Mouse (Mus musculus) embryonic facial prominence, embryonic 14.5 days (tissue): ENCODE measurements around the gene Zfp646. TPM values are rescaled to one million over a fixed set of nuclear protein-coding genes. Genes with fewer than 3 reads are reported as not detected.
"Not testable (repeated sequence)": the region's sequence is repeated elsewhere in the genome, so short reads cannot be mapped to it uniquely, and the experiment has no call there.

Source experiments
- ATAC-seq: fragments of 200-750 bp; cut with Nextera tagmentation; 2 replicates; pipeline ENCODE4 v1.8.0; 2017; ENCODE audit warnings: low read depth, moderate number of reproducible peaks, moderate TSS enrichment
- DNase-seq: peaks from one replicate; pipeline ENCODE4 v3.0.0-alpha.2; 2015; ENCODE audit warnings: low spot score
- H3K27ac ChIP-seq: fragments of 300-500 bp; sonication (generic); replicated peaks from 2 replicates; pipeline ENCODE4 v1.5.1; 2014; ENCODE audit warnings: low read depth, mild to moderate bottlenecking, low read length, moderate library complexity
- H3K27me3 ChIP-seq: fragments of 300-500 bp; sonication (generic); replicated peaks from 2 replicates; pipeline ENCODE4 v1.6.1; 2014; ENCODE audit warnings: low read length; ENCODE audit not compliant: control insufficient read depth, insufficient read depth
- H3K36me3 ChIP-seq: fragments of 300-500 bp; sonication (generic); 2 replicates; pipeline ENCODE4 v1.6.1; 2014; ENCODE audit warnings: low read length, mixed read lengths; ENCODE audit not compliant: control insufficient read depth, insufficient read depth
- H3K4me1 ChIP-seq: fragments of 300-500 bp; sonication (generic); 2 replicates; pipeline ENCODE4 v1.6.1; 2014; ENCODE audit warnings: antibody characterized with exemption, low read length; ENCODE audit not compliant: control insufficient read depth, insufficient read depth
- H3K4me2 ChIP-seq: fragments of 300-500 bp; sonication (generic); 2 replicates; pipeline ENCODE4 v1.6.1; 2014; ENCODE audit warnings: low read depth, mild to moderate bottlenecking, low read length, moderate library complexity, mixed read lengths
- H3K4me3 ChIP-seq: fragments of 300-500 bp; sonication (generic); 2 replicates; pipeline ENCODE4 v1.5.1; 2014; ENCODE audit warnings: low read depth, mild to moderate bottlenecking, low read length
- H3K9ac ChIP-seq: fragments of 300-500 bp; sonication (generic); 2 replicates; pipeline ENCODE4 v1.6.1; 2014; ENCODE audit warnings: low read depth, mild to moderate bottlenecking, low read length, moderate library complexity, mixed read lengths
- H3K9me3 ChIP-seq: fragments of 300-500 bp; sonication (generic); 2 replicates; pipeline ENCODE4 v1.6.1; 2016; ENCODE audit warnings: low read length; ENCODE audit not compliant: control insufficient read depth
- WGBS: fragments of 180-500 bp; shearing (Covaris S2); extraction: QIAGEN DNeasy Blood & Tissue Kit; methylation state at CpG from one replicate; pipeline ENCODE4 v1.1.7; 2014; 5-methylcytosine and 5-hydroxymethylcytosine counted together
- polyA plus RNA-seq: library from polyadenylated mRNA; unstranded; fragments of >200 nt; fragmentation: Nextera tagmentation; extraction: Ambion mirVana; gene quantifications from 2 replicates; pipeline ENCODE4 v1.2.1, GENCODE M21; 2014

Zfp646 gene
- 13.3 and 14.0 TPM in 2 replicates for polyA plus RNA-seq

DNA sequence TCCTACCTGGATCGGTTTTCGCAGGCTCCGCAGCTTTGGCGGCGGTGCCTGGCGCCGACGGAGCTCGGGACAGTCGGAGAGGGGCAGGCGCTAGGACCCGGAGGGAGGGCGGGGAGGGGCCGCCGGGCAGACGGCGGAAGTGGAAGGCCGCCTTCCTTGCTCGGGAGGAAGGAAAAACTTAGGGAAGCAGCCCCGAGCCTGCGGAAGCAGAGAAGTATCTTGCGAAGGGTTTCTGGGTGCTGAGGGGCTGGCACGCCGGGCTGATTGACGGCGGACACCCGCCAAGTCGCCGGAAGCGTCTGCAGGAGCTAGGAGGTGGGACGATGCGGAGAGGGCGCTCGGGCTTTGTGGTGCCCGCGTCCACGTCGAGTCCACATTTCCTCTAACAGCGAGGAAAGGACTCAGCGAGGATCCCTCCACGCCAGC is at the start of gene Zfp646:
Zfp646 (plus strand) TSS at position 181 of the 426 bp plus-strand sequence.
- DNase-seq (peak; percentile 95), ATAC-seq (peak; percentile 93)
- peak within 1 kb of the TSS; percentile 99 for H3K27ac ChIP-seq
- H3K27me3 ChIP-seq: no peaks in the 10 kb centered on the region
- peak within 1 kb of the TSS; percentile 90 for H3K4me2 ChIP-seq
- no peaks in the 10 kb centered on the region for H3K9me3 ChIP-seq
- peak within 1 kb of the TSS; percentile 97 for H3K9ac ChIP-seq
- peaks cover 15% of the 10 kb centered on the region for H3K4me1 ChIP-seq
- H3K36me3 ChIP-seq: peaks cover 49% of the 10 kb centered on the region
- 0% methylated on average over 21 of the region's 41 CpGs for WGBS
- peak within 1 kb of the TSS; percentile 98 for H3K4me3 ChIP-seq

DNA sequence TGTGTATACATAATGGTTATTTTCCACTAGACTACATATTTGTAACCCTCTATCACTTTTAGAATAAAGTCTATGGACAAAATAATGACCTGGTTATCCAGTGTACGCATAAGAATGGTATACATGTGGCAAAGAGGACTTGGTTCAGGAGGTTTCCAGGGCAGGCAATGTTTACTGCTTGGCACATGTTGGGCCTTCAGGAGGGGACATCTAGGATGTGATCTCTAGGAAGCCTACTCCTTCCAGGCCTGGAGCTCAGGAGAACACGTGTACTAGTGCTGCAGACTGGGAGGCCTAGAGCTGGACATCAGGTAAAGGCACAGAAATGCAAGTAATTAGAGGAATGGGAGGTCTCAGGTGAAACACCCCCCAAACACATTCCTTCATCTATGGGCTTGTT is 40.5 kb upstream of the Zfp646 start:
- Histone ChIP-seq H3K9me3 (no peaks in the 10 kb centered on the region), H3K9ac (no peak overlapping the region), H3K36me3 (no peaks in the 10 kb centered on the region), H3K27ac (no peak overlapping the region), H3K4me3 (no peak overlapping the region), H3K27me3 (no peaks in the 10 kb centered on the region), H3K4me1 (no peaks in the 10 kb centered on the region), H3K4me2 (no peak overlapping the region)
- WGBS: 74% methylated on average over 2 of the region's 2 CpGs
- DNase-seq (no peak), ATAC-seq (no peak)

DNA sequence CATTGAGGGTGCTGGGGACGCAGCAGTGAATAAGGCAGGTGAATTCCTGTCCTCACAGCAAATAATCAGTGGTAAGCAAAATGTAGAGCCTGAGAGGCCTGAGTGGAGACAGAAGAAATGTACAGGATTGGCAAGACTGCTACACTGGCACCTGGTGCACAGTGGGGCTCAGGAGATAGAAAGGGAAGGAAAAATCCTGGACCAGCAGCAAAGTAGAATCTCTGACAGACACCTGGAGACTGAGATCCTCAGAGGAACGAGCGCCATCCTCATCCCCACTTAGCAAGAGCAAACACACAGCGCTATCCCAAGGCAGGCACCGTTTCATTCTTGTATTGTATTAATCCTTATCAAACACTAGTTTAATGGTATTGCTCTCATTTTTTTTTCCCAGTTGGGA is 38.5 kb upstream of the Zfp646 start:
- ATAC-seq (no peak), DNase-seq (no peak)
- Histone ChIP-seq H3K27me3 (no peaks in the 10 kb centered on the region), H3K4me3 (no peak overlapping the region), H3K36me3 (no peaks in the 10 kb centered on the region), H3K4me2 (no peak overlapping the region), H3K27ac (no peak overlapping the region), H3K9ac (no peak overlapping the region), H3K4me1 (no peaks in the 10 kb centered on the region), H3K9me3 (no peaks in the 10 kb centered on the region)
- 90% methylated on average over 5 of the region's 5 CpGs for WGBS

DNA sequence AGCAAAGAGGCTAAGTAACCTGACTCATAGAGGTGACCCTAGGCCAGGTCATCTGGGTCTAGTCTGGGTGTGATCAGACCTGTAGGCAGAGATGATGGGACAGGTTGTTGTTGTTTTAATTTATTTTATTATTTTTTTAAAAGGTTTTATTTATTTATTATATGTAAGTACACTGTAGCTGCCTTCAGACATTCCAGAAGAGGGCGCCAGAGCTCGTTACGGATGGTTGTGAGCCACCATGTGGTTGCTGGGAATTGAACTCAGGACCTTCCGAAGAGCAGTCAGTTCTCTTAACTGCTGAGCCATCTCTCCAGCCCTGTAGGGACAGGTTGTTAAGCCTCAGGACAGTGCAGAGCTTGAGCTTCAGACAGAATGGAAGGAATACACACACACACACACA is 38.1 kb upstream of the Zfp646 start:
- not testable (repeated sequence) for H3K27ac ChIP-seq, H3K4me3 ChIP-seq, H3K27me3 ChIP-seq, H3K4me1 ChIP-seq, H3K36me3 ChIP-seq, H3K9ac ChIP-seq, H3K4me2 ChIP-seq, H3K9me3 ChIP-seq, DNase-seq, ATAC-seq
- WGBS: 80% methylated on average over 4 of the region's 4 CpGs

DNA sequence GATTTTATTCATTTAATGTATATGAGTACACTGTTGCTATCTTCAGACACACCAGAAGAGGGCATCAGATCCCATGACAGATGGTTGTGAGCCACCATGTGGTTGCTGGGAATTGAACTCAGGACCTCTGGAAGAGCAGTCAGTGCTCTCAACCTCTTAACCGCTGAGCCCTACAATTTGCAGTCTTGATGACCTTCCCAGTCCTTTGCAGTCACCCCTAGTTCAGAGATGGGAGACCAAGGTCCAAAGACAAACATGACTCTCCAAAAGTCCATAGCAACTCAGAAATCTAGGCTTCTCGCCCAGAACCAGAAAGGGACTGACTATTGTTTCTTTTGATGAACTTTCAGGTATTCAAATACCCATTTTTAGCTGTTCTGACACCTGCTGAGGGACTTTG is 36.0 kb upstream of the Zfp646 start:
- not testable (repeated sequence) for H3K4me3 ChIP-seq, DNase-seq, H3K27ac ChIP-seq, H3K4me1 ChIP-seq, H3K9ac ChIP-seq, H3K9me3 ChIP-seq, H3K27me3 ChIP-seq, ATAC-seq
- Histone ChIP-seq H3K36me3 (peaks cover 13% of the 10 kb centered on the region), H3K4me2 (peak overlapping the region; percentile 95; the same call in 1 of the 2 replicates)
- WGBS: 79% methylated on average over 2 of the region's 2 CpGs

DNA sequence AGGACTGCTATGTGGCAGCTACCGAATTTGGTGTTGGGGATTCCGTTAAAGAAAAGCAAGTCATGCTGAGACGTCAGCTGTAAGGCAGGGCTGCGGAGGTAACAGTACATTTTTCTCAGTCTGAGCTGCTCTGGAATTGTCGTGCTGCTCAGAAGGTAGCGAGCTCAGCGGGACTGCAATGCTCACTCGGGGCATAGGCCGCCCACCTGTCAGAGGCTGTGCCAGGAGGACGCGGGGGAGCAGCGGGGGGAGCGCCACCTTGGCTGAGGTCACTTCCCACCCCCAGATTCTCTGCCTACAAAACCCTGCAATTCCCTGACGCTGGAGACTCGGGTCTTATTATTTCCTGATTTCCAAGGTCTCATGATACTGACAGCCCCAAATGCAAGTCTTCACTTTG is 35.1 kb upstream of the Zfp646 start:
- H3K4me2 ChIP-seq: peak overlapping the region; percentile 95
- H3K27ac ChIP-seq: peak overlapping the region; percentile 96
- 5% methylated on average over 8 of the region's 15 CpGs for WGBS
- peaks cover 14% of the 10 kb centered on the region for H3K36me3 ChIP-seq
- DNase-seq (peak; percentile 20), ATAC-seq (peak; percentile 13)
- H3K4me1 ChIP-seq: no peaks in the 10 kb centered on the region
- peak overlapping the region; percentile 70 for H3K4me3 ChIP-seq
- peak overlapping the region; percentile 67 for H3K9ac ChIP-seq
- no peaks in the 10 kb centered on the region for H3K27me3 ChIP-seq
- H3K9me3 ChIP-seq: no peaks in the 10 kb centered on the region

DNA sequence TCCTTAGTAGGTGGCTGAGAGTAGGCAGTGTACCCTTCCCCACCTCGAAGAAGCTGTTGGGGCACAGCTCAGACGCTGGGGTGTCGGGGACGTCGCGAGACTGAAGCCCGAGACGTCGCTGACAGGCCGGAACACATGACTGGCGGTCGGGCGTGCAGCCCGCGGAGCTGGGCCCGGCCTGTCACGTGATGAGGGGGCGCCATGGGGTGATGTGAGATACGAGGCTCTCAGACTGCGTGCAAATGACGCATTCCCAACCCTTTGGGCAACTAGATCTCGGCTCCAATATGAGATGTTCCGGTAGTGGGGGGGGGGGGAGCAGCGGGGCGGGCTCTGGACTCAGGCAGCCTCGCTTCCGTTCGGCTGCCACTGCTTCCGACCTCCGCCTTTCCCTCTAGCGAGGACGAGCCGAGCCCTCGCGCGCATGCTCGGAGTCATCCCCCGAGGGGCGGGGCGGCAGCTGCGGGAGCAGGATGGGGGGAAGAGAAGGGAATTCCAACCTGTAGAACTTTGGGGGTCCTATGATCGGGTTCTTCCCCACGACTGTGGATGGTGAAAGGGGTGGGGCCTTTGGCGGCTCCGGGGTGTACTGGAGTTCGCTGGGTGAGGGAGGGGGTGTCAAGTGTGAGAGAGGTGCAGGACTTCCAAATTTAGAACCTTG is 34.6 kb upstream of the Zfp646 start:
- Histone ChIP-seq H3K27ac (peak overlapping the region; percentile 96), H3K36me3 (peaks cover 20% of the 10 kb centered on the region), H3K9me3 (no peaks in the 10 kb centered on the region), H3K4me3 (peak overlapping the region; percentile 70), H3K27me3 (no peaks in the 10 kb centered on the region), H3K4me1 (no peaks in the 10 kb centered on the region), H3K9ac (peak overlapping the region; percentile 67), H3K4me2 (peak overlapping the region; percentile 95)
- DNase-seq: peak; percentile 97
- whole genome bisulfite sequencing: 0% methylated on average over 25 of the region's 46 CpGs
- peak; percentile 95 for ATAC-seq

DNA sequence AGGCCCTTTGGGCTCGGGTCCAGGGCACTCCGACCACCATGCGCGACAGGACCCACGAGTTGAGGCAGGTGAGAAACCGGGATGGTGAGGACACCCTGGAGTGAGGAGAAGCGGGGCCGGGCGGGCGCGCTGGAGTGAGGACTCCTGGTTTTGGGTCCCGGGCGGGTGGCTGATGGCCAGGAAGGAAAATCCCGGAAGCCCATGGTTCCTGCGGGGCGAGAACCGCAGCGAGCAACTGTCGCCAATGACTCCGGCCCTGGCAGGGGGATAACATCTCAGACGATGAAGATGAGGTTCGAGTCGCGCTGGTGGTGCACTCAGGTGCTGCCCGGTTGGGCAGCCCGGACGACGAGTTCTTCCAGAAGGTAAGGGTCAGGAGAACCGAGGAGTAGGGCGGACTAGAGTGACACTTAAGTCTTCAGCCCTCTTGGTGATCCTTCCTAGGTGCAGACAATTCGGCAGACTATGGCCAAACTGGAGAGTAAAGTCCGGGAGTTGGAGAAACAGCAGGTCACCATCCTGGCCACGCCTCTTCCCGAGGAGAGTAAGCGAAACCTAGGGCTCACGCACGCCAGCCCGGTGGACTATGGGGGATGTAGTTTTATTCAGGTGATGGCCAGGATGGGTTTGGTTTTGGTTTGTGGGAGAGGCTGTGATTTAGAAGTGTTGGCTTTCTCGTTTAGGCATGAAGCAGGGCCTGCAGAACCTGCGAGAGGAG is 33.9 kb upstream of the Zfp646 start:
- Histone ChIP-seq H3K9me3 (no peaks in the 10 kb centered on the region), H3K36me3 (peaks cover 26% of the 10 kb centered on the region), H3K4me1 (no peaks in the 10 kb centered on the region), H3K9ac (peak overlapping the region; percentile 67), H3K4me2 (peak overlapping the region; percentile 95), H3K4me3 (peak overlapping the region; percentile 70), H3K27me3 (no peaks in the 10 kb centered on the region), H3K27ac (peak overlapping the region; percentile 96)
- ATAC-seq (peak; percentile 65), DNase-seq (peak; percentile 89)
- WGBS: 1% methylated on average over 40 of the region's 40 CpGs
